Mouse (Mus musculus) T-helper 2 cell (primary cell): Measurements from ENCODE around the gene Sell.

Experiments
- in situ Hi-C: fragments of 300-600 bp; cut with MboI, MseI; formaldehyde crosslinking; loops from one replicate; pipeline ENCODE4 v1.15.1; 2025; ENCODE audit warnings: high pct_unique_total_duplicates

Gene Sell

DNA sequence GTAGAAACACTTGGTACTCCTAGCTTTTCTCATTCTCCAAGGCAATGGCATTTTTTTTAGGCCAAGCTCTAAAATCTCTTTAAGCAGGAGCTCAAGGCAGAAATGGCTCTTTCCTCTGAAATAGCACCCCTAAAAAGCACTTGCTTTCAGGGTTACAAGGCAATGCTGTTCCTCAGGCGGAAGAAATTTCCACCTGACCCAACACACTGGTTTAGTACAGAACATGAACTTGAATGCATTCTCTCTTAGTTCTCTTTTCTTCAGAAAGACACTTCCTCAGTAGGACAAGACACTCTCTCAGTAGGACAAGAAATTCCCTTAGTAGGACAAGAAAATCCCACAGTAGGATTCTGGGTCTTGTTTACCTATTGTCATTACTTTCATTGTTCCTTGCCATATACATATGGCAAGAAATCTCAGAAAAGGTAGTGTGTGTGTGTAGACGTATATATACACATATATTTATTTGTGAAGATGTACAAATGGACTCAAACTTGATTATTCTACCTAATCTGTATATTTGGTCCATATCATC lies 12.9 kb downstream of the Sell start:
- in situ Hi-C loops, result loop anchor here (10.0 kb wide), 1 partner anchor 1340 kb away; no protein-coding TSS in a partner anchor

DNA sequence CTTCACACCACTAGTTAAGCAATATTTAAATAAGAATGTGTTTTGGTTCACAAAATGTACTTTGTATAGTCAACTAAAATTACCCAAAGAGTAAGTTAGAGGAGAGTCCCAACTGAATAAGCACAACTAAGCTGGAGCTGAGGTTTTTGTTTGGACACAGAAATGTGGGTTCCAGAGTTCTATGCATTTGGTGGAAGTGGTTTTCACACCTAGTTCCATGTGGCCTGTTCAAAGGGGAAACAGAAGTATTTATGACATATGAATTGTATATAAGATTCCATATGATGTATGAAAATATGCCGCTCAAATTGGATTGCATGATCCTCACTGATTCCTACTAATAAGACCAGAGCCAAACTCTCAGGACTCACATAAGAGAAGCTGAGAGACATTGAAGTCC lies 13.6 kb downstream of the Sell start:
- in situ Hi-C loops, result loop anchor here (10.0 kb wide), 1 partner anchor 1341 kb away; no protein-coding TSS in a partner anchor

DNA sequence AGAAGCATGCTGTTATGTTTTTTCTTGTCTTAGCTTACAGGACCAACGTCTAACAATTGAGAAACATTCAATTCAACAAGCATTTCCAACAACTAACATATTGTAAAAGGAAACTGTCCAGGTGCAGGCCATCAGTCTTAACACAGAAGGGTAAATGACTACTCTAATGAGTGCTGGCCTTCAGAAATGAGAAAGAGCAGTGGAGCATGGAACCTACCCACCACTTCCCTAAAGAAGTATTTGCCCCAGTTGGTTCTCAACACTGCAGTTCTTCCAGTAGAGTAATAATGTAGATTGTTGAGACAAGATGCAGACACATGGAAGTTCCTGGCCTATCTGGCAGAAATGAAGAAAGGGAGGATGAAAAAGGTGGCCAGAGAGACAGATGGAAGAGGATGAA lies 14.7 kb downstream of the Sell start:
- in situ Hi-C loops, result loop anchor here (10.0 kb wide), 1 partner anchor 1342 kb away; no protein-coding TSS in a partner anchor

DNA sequence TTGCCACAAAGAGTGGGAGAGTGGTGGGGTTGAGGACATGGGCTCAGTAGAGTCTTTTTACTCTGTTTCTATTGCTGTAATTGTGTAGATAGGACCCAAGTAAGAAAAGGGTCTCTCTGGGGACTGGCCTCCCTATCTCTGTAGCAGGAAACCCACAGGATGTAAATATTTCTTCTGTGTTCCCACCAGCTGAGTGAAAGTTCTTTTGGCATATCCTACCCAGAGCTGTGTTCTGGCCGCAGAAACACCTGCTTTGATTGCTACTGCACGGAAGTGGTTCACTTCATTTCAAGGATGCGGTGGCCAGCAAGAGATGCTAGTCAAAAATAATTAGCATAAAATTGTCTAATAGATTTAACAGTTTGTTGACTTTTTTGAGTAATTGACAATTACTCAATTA lies 15.2 kb downstream of the Sell start:
- in situ Hi-C loops, result loop anchor here (10.0 kb wide), 1 partner anchor 1342 kb away; no protein-coding TSS in a partner anchor

DNA sequence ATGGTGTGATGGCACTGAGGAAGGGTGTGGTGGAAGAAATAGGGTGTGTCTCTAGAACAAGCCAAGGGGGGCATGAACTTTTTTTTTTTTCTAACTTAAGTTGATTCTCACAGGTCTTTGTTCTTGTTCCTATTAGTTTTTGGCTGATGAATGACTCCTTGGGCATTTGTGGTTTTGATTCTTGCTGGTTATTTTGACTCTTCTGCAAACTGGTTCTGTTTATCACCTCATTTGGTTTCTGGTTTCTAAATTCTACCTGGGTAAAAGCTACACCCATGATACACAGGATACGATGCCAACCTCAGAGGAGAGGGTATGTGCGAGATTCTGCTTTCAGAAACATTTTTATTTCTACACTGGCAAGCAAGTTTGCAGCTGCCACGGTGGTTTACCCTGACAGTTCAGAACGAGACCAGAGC lies 16.6 kb downstream of the Sell start:
- in situ Hi-C loops, result loop anchor here (10.0 kb wide), 1 partner anchor 1344 kb away; no protein-coding TSS in a partner anchor

DNA sequence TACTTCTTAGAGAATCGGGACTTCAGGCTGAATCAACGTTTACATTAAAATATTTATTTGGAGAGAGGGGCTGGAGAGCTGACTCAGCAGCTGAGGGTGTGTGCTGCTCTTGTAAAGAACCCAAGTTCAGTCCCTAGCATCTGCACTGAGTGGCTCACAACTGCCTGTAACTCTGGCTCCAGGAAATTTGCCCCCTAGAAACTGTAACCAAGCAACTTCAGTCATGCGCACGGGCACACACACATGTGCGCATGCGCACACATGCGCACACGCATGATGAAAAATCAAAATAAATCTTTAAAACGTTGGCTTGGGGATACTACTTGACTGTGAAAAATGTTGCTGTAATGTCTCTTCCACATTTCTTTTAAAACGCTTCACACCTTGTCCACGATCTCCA lies 17.3 kb downstream of the Sell start:
- in situ Hi-C loops, result loop anchor here (10.0 kb wide), 1 partner anchor 1344 kb away; no protein-coding TSS in a partner anchor

DNA sequence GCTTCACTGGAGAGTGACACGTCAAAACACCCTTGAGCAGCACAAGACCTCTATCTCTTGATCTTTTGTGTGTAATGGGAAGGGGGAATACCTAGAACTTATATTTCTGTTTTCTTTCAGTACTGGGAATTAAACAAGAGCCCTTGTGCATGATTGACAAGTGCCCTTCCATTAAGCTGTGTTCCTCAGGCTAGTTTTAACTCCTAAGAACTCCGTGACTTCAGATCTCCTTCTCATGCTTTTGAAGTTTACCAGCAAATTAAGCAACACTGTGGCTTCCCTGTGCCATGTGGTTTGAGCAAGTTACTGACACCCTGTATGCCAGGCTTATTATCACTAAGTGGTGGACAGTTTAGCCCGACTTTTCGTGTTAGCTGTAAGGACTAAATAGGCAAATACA lies 21.3 kb downstream of the Sell start:
- in situ Hi-C loops, result no loop called here

DNA sequence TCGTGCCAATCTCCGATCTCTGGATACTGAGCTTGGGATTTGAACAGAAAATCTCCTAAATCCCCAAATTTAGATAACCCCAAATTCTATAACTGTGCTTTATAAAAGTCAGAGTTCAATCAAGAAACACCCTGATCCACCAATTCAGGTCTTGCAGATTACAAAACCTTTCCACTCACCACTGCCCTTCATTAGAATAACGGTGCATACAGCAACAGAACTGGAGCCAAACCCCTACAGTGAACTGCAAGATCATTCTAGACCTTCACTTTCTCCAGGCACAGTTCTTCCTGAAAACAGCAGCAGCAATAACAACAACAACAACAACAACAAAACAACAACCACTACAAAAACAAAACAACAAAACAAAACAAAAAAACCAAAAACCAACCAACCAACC lies 25.0 kb downstream of the Sell start:
- in situ Hi-C loops, result no loop called here

DNA sequence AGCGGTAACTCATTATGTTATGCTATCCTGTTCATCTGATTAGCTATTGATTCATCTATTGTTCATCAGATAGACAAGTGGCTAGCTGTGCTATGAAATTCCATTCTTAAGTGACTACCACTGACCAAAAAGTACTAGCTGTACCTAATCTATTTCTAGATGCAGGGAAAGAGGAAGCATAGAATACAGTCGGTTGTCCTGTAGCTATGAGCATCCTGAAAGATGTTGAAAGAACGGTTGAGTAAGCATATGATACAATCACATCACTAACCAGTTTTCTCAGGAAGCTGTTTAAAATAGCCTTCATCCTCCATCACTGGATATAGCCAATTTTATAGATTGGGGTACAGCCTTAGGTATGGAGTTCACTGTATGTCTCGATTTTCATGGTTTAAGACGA lies 26.1 kb downstream of the Sell start:
- in situ Hi-C loops, result no loop called here

DNA sequence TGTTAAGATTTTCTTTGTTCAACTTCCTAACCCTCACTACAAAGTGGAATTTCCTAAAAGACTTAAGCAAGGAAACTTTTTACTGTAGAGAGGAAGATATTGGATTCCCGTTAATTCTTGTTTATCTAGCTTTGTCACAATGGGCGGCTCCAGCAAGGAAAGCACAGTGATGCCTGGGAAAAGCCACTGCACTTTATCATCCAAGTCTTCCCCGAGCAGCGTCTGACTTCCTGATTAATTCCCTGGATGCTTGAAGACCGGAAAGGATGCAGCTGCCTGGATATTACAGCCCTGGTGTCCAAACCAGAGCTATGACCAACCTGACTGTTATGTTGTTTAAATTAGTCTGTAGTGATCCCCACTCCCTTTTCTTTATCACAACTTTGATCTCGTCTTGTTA lies 35.0 kb downstream of the Sell start:
- in situ Hi-C loops, result no loop called here

DNA sequence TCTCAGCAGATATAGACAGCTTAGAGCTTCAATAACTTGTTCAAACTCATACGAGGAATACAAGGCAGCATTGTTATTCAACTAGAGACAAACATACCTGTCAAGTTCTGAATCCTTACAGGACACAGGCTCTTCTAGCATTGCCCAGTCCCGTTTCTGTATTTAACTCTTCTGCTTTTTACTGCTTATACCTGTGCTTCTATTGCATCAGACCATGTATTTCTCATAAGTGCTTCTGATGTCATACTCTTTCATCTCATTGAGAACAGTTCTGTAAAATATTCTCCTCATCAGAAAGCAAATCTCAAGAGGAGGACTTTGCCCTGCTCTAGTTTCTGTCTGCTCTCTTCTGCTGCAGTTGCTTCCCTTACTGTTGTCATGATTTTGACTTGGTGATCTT lies 36.1 kb downstream of the Sell start:
- in situ Hi-C loops, result no loop called here

DNA sequence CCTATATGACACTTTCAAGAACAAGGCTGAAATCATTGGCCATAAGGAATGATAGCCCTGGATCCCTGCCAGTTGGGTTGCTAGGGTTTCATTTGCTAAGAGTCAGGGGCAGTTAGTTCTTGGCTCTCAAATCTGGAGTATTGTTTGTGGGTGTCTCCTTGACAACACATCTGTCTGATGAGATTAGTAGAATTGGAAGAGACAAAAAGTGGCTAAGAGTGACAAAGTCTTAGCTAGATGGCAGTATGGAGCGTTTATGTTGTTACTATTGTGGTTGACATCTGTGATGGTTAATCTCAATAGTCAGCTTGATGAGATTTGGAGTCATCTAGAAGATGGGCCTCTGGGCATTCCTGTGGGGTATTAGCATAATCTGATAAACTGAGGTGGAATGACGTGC lies 36.6 kb downstream of the Sell start:
- in situ Hi-C loops, result no loop called here

DNA sequence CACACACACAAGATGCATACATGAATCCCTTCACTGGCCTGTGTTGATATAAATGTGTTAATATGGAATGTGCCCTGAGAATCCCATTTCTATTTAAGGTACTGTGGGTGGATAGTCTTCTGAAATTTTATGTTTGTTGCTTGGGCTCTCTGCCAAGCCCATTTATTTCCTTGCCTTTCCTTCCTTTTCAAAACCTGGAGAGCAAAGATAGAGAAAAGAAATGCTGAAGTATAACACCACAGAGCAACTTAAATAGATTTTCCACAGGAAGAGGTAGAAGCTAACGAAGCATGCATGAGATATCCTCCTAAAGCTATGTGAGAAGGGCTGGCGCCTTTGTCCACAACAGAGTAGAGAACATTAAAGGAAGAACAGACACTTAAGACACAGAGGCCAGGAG lies 48.0 kb downstream of the Sell start:
- in situ Hi-C loops, result no loop called here

DNA sequence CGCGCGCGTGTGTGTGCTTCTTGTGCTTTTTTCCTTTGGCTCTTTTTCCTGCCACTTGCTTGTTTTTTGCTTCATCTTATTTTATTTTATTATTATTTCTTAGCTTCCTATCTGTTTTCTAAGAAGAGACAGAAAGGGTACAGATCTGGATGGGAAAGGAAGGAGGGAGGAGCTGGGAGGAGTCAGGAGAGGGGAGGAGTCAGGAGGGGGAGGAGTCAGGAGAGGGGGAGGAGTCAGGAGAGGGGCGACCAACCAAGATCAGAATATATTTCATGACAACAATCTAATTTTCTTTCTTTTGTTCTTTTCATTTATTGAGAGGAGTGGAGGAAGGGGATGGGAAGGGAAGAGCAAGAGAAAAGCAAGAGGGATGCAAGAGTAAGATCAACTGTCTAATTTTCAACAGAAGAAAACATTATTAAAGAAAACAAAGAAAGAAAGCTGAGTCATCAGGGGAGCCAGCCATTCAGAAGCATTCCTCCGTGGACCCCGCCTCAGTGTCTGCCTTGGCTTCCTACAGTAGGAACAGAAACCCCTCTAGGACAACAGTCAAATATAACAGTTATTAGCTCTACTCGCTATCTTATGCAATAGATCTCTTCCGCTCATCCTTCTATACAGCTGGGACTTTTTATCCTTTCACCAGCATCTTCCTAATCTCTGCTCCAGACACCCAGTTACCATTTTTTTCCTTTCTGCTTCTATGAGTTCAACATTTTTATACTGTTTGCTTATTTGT lies 49.0 kb downstream of the Sell start:
- in situ Hi-C loops, result no loop called here

DNA sequence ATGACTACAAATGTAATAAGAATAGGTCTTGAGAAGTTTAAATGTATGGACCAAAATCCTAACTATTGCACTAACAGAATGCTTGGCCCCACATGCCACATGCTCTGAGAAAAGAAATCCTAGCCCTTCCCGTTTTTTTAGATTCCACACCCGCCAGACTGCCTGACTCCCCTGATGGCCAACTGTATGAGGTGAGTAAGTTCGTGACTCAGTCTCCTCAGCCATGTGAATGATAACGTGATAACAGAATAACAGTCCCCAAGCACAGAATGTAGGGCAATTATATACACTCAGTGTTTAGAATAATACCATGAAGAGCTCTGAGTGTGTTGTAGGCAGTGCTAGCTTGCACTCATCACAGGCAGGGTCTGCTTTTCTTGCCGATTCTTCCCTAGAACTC lies 52.5 kb downstream of the Sell start:
- in situ Hi-C loops, result no loop called here

DNA sequence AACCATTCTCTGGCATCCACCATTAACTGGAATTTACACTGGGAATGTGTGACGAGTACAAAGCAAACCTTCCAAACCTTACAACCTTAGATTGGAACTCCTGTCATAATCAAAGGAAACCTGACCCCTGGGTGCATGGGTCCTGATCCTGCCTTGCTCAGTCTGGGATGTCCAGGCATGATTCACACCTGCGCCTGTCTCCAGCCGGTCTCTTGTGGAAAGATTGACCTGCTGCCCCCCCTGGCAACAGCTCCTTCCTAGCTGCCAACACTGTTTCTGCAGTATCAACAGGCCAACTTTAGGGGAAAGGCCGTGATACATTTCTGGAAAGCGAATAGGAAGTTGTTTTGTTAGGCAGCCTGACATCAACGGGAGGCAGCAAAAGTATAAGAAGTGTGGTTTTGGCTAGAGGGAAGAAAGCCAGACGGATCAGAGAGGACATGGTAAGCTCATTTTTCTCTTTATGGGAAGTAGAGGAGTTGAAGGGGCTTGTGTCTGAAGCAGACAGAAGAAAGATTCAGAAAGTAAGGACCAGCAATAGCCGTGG lies 53.2 kb downstream of the Sell start, which contains the start of gene Selp:
Gene Selp (plus strand): TSS at position 318 of the 547 bp plus-strand sequence.
- in situ Hi-C loops, result no loop called here

DNA sequence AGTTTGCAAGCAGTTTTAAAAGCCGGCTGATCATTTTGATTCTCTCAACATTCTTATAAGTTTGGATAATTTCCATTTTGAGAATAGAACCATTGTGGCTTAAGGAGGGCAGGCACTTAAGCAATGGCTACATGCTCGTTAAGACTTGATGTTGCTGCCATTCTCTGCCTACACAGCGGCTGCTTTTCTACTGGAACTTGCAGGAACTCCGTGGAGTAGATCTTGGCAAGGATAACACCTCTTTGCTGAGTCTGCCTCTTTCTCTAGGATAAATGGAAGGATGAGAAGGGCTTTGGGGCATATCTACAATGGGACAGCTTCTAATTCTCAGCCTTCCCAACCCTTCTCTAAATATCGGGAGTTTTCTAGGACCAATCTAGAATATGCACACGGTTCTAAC lies 53.9 kb downstream of the Sell start:
- in situ Hi-C loops, result no loop called here

DNA sequence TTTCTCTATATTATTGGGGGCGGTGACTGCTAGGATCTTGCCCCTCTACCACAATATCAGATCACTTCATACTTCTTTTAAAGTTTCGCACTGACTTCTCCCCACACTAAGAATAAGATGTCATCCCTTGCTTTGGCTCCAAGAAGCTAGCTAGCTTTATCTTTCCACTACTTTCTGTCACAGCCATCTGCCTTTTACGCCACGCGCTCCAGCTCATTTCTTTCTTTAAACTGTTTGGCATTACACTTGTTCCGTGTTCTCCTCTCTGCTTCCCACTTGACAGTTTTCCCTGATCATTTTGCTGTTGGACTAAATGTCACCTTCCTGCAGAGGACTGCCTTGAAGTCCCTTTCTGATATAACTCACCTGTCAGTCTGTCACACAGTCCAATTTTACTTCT lies 56.1 kb downstream of the Sell start:
- in situ Hi-C loops, result no loop called here

DNA sequence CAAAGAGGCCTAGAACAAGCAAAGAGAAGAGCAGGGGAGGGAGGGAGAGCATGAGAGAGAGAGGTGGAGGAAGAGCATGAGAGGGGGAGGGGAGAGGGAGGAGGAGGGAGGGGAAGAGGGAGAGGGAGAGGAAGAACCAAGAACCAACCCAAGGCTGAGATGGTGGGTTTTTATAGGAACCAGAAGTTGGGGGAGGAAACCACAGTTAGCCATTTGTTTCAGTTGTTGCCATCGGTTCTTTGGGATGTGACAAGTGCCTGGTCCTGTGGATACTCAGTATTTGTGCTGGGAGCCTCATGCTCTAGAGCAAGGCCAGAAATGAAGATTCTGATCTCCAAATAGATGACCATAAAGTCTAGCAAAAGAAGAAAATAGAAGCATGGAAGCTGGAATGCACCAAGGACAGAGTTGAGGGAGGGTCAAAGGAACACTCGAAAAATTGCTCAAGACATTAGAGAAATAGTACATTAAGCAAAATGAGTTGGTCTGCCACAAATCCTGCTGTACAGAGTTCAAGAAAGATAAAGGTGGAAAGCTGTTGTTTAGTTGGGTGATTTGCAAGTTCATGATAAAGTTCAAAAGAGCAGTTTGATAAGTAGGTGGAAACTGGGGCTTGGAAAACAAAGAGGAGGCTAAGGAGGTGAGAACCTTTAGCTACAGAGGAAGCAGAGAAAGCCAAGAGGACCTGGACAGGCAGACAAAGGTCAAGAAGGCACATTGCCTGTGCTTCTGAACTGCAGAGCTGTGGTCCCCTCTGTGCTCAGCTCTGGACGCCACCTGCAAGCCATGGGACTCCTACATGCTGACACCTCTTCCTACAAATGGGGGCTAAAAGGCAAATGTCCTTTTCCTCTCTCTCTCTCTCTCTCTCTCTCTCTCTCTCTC lies 58.4 kb downstream of the Sell start:
- in situ Hi-C loops, result no loop called here

DNA sequence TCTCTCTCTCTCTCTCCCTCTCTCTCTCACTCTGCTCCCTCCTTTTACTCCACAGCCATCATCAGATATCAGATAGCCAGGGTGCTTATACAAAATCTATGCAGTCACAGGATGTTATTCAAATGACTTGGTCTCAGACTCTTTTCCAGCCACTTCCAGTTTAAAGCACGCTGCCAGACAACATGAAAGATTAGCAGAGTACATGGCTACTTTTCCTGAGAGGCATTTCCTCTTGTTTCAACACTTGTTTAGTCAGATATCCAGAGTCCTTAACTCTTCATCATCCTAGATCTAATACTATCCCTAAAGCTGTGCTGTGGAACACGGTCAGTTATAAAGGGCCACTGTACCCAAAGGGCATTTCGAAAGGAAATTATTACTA lies 59.0 kb downstream of the Sell start:
- in situ Hi-C loops, result no loop called here

DNA sequence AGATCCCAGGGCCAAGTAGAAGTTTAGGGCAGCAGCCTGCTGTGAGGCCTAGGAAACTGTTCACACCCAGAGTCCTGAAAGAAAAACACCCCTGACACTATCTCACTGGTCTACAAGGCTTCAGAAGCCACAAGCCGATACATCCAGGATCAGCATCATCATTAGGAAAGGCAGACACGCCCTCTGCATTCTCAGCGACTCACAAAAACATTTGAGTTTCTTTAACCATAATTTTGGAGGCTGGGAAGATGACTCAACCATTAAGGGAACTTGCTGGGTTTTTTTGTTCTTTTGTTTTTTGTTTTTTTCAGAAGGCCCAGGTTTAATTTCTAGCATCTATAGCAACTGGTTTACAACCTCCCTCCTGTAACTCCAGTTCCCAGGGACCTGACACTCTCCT lies 62.1 kb downstream of the Sell start:
- in situ Hi-C loops, result no loop called here

DNA sequence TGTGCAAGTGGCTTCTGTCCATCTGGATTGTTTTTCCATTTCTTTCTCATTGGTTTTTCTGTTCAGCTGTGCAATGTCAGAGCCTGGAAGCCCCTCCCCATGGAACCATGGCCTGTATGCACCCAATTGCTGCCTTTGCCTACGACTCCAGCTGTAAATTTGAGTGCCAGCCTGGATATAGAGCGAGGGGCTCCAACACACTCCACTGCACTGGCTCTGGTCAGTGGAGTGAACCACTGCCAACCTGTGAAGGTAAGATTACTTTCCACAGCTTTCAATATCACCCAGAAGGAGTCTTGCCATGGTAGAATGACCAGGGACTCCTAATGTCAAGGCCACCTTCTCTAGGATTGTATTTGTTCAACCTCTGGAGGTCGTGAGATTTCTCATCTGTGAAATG lies 68.2 kb downstream of the Sell start:
- in situ Hi-C loops, result loop anchor here (10.0 kb wide), 2 partner anchors 1065 to 1675 kb away; partner anchors contain the start of gene Sft2d2
